Mouse (Mus musculus): Measurements from ENCODE around the gene Ttc19. TPM values are rescaled to one million over a fixed set of nuclear protein-coding genes. Genes with fewer than 3 reads are reported as not detected.

Gene Ttc19
- polyA plus RNA-seq, 1 experiment from 2014 or later, result 21.1 TPM

GRCm38 (mm10) chr11:62294121-62294520 lies 12.8 kb downstream of the Ttc19 start:
- Histone ChIP-seq H3K4me3 (replicated peaks) (no peak overlapping the region), H3K9me3 (replicated peaks) (no peaks in the 10 kb centered on the region), H3K27ac (no peak overlapping the region), H3K9ac (no peak overlapping the region), H3K4me2 (no peak overlapping the region), H3K27me3 (no peaks in the 10 kb centered on the region), H3K36me3 (peaks cover 72% of the 10 kb centered on the region), H3K4me1 (no peaks in the 10 kb centered on the region)
- no peak for ATAC-seq (replicated peaks; ENCODE audit: low FRiP score)
- WGBS, result 95% methylated on average over 2 of the region's 2 CpGs

GRCm38 (mm10) chr11:62298883-62299282 lies 17.6 kb downstream of the Ttc19 start:
- Histone ChIP-seq H3K4me2 (no peak overlapping the region), H3K4me3 (replicated peaks) (no peak overlapping the region), H3K27me3 (no peaks in the 10 kb centered on the region), H3K9ac (no peak overlapping the region), H3K36me3 (peaks cover 41% of the 10 kb centered on the region), H3K9me3 (replicated peaks) (no peaks in the 10 kb centered on the region), H3K4me1 (no peaks in the 10 kb centered on the region), H3K27ac (no peak overlapping the region)
- WGBS, result 82% methylated on average over 6 of the region's 6 CpGs
- no peak for ATAC-seq (replicated peaks; ENCODE audit: low FRiP score)

GRCm38 (mm10) chr11:62305866-62306265 lies 24.6 kb downstream of the Ttc19 start:
- Histone ChIP-seq H3K4me2 (no peak overlapping the region), H3K27ac (no peak overlapping the region), H3K27me3 (no peaks in the 10 kb centered on the region), H3K9ac (no peak overlapping the region), H3K4me3 (replicated peaks) (no peak overlapping the region), H3K36me3 (peaks cover 55% of the 10 kb centered on the region), H3K4me1 (no peaks in the 10 kb centered on the region), H3K9me3 (replicated peaks) (no peaks in the 10 kb centered on the region)
- no peak for ATAC-seq (replicated peaks; ENCODE audit: low FRiP score)
- WGBS, result 96% methylated on average over 2 of the region's 2 CpGs

GRCm38 (mm10) chr11:62309296-62309695 lies 28.0 kb downstream of the Ttc19 start:
- no peaks in the 10 kb centered on the region for H3K4me1 ChIP-seq
- no peak overlapping the region for H3K4me3 ChIP-seq (replicated peaks)
- no peak overlapping the region for H3K9ac ChIP-seq
- no peak overlapping the region for H3K27ac ChIP-seq
- no peaks in the 10 kb centered on the region for H3K9me3 ChIP-seq (replicated peaks)
- H3K36me3 ChIP-seq, result peaks cover 78% of the 10 kb centered on the region
- ATAC-seq (replicated peaks; ENCODE audit: low FRiP score), result no peak
- H3K27me3 ChIP-seq, result no peaks in the 10 kb centered on the region
- no peak overlapping the region for H3K4me2 ChIP-seq
- WGBS, result 94% methylated on average over 2 of the region's 2 CpGs

GRCm38 (mm10) chr11:62314984-62315383 lies 33.7 kb downstream of the Ttc19 start:
- H3K4me1 ChIP-seq, result no peaks in the 10 kb centered on the region
- no peak overlapping the region for H3K4me3 ChIP-seq (replicated peaks)
- WGBS, result 98% methylated on average over 5 of the region's 5 CpGs
- no peak overlapping the region for H3K4me2 ChIP-seq
- H3K36me3 ChIP-seq, result peaks cover 88% of the 10 kb centered on the region
- no peak for ATAC-seq (replicated peaks; ENCODE audit: low FRiP score)
- H3K9me3 ChIP-seq (replicated peaks), result no peaks in the 10 kb centered on the region
- H3K27ac ChIP-seq, result no peak overlapping the region
- no peaks in the 10 kb centered on the region for H3K27me3 ChIP-seq
- no peak overlapping the region for H3K9ac ChIP-seq

GRCm38 (mm10) chr11:62317746-62318145 lies 36.5 kb downstream of the Ttc19 start:
- Histone ChIP-seq H3K27me3 (no peaks in the 10 kb centered on the region), H3K9ac (no peak overlapping the region), H3K27ac (no peak overlapping the region), H3K4me3 (replicated peaks) (no peak overlapping the region), H3K9me3 (replicated peaks) (no peaks in the 10 kb centered on the region), H3K4me2 (no peak overlapping the region), H3K36me3 (peaks cover 96% of the 10 kb centered on the region), H3K4me1 (no peaks in the 10 kb centered on the region)
- 82% methylated on average over 11 of the region's 11 CpGs for WGBS
- ATAC-seq (replicated peaks; ENCODE audit: low FRiP score), result no peak

- peaks cover 94% of the 10 kb centered on the region for H3K36me3 ChIP-seq
- H3K27me3 ChIP-seq, result no peaks in the 10 kb centered on the region
- H3K27ac ChIP-seq, result no peak overlapping the region
- no peak overlapping the region for H3K4me2 ChIP-seq
- WGBS, result 79% methylated on average over 3 of the region's 3 CpGs
- H3K9me3 ChIP-seq (replicated peaks), result no peaks in the 10 kb centered on the region
- H3K4me3 ChIP-seq (replicated peaks), result no peak overlapping the region
- ATAC-seq (replicated peaks; ENCODE audit: low FRiP score), result no peak
- no peak overlapping the region for H3K9ac ChIP-seq
- H3K4me1 ChIP-seq, result no peaks in the 10 kb centered on the region
Observed at GRCm38 (mm10) chr11:62320097-62320496, 38.8 kb downstream of the Ttc19 start.

GRCm38 (mm10) chr11:62323659-62324058 lies 42.4 kb downstream of the Ttc19 start:
- H3K9me3 ChIP-seq (replicated peaks), result no peaks in the 10 kb centered on the region
- H3K4me3 ChIP-seq (replicated peaks), result no peak overlapping the region
- H3K27ac ChIP-seq, result no peak overlapping the region
- no peaks in the 10 kb centered on the region for H3K27me3 ChIP-seq
- WGBS, result 77% methylated on average over 3 of the region's 3 CpGs
- no peak overlapping the region for H3K4me2 ChIP-seq
- ATAC-seq (replicated peaks; ENCODE audit: low FRiP score), result no peak
- H3K36me3 ChIP-seq, result peaks cover 94% of the 10 kb centered on the region
- no peaks in the 10 kb centered on the region for H3K4me1 ChIP-seq
- no peak overlapping the region for H3K9ac ChIP-seq

- H3K9ac ChIP-seq, result no peak overlapping the region
- H3K27ac ChIP-seq, result no peak overlapping the region
- peaks cover 98% of the 10 kb centered on the region for H3K36me3 ChIP-seq
- H3K9me3 ChIP-seq (replicated peaks), result no peaks in the 10 kb centered on the region
- no peak overlapping the region for H3K4me3 ChIP-seq (replicated peaks)
- H3K4me1 ChIP-seq, result no peaks in the 10 kb centered on the region
- no peak for ATAC-seq (replicated peaks; ENCODE audit: low FRiP score)
- H3K27me3 ChIP-seq, result no peaks in the 10 kb centered on the region
- no peak overlapping the region for H3K4me2 ChIP-seq
- 94% methylated on average over 5 of the region's 5 CpGs for WGBS
Observed at GRCm38 (mm10) chr11:62331141-62331540, 49.9 kb downstream of the Ttc19 start.

- H3K4me3 ChIP-seq (replicated peaks), result no peak overlapping the region
- no peak overlapping the region for H3K4me2 ChIP-seq
- H3K27ac ChIP-seq, result no peak overlapping the region
- no peak for ATAC-seq (replicated peaks; ENCODE audit: low FRiP score)
- 93% methylated on average over 4 of the region's 4 CpGs for WGBS
- H3K36me3 ChIP-seq, result peaks cover 97% of the 10 kb centered on the region
- H3K4me1 ChIP-seq, result no peaks in the 10 kb centered on the region
- no peaks in the 10 kb centered on the region for H3K9me3 ChIP-seq (replicated peaks)
- no peaks in the 10 kb centered on the region for H3K27me3 ChIP-seq
- no peak overlapping the region for H3K9ac ChIP-seq
Observed at GRCm38 (mm10) chr11:62332228-62332627, 51.0 kb downstream of the Ttc19 start.

GRCm38 (mm10) chr11:62343002-62343401 lies 61.7 kb downstream of the Ttc19 start:
- no peaks in the 10 kb centered on the region for H3K9me3 ChIP-seq (replicated peaks)
- no peak overlapping the region for H3K4me2 ChIP-seq
- no peaks in the 10 kb centered on the region for H3K27me3 ChIP-seq
- H3K27ac ChIP-seq, result no peak overlapping the region
- no peak overlapping the region for H3K9ac ChIP-seq
- no peak overlapping the region for H3K4me3 ChIP-seq (replicated peaks)
- 91% methylated on average over 13 of the region's 13 CpGs for WGBS
- peaks cover 78% of the 10 kb centered on the region for H3K36me3 ChIP-seq
- ATAC-seq (replicated peaks; ENCODE audit: low FRiP score), result no peak
- no peaks in the 10 kb centered on the region for H3K4me1 ChIP-seq

GRCm38 (mm10) chr11:62351948-62352347 lies 70.7 kb downstream of the Ttc19 start:
- H3K4me1 ChIP-seq, result no peaks in the 10 kb centered on the region
- H3K4me2 ChIP-seq, result no peak overlapping the region
- H3K9ac ChIP-seq, result no peak overlapping the region
- H3K36me3 ChIP-seq, result peaks cover 87% of the 10 kb centered on the region
- no peak for ATAC-seq (replicated peaks; ENCODE audit: low FRiP score)
- no peaks in the 10 kb centered on the region for H3K27me3 ChIP-seq
- H3K9me3 ChIP-seq (replicated peaks), result no peaks in the 10 kb centered on the region
- H3K27ac ChIP-seq, result no peak overlapping the region
- H3K4me3 ChIP-seq (replicated peaks), result no peak overlapping the region
- 84% methylated on average over 4 of the region's 4 CpGs for WGBS

- no peak overlapping the region for H3K27ac ChIP-seq
- H3K36me3 ChIP-seq, result peaks cover 83% of the 10 kb centered on the region
- H3K9ac ChIP-seq, result no peak overlapping the region
- WGBS, result 91% methylated on average over 2 of the region's 2 CpGs
- H3K9me3 ChIP-seq (replicated peaks), result no peaks in the 10 kb centered on the region
- ATAC-seq (replicated peaks; ENCODE audit: low FRiP score), result no peak
- H3K27me3 ChIP-seq, result no peaks in the 10 kb centered on the region
- H3K4me1 ChIP-seq, result no peaks in the 10 kb centered on the region
- no peak overlapping the region for H3K4me2 ChIP-seq
- no peak overlapping the region for H3K4me3 ChIP-seq (replicated peaks)
Observed at GRCm38 (mm10) chr11:62355216-62355615, 73.9 kb downstream of the Ttc19 start.

All from kidney, embryonic 15.5 days (tissue).